Mouse (Mus musculus): ENCODE measurements around the gene Casp8ap2. TPM values are rescaled to one million over a fixed set of nuclear protein-coding genes. Genes with fewer than 3 reads are reported as not detected.

The Casp8ap2 gene
- total and polyA plus RNA-seq, 3 experiments = 18.2 to 93.5 (median 29.8) TPM

GRCm38 (mm10) chr4:32570939-32571317 is 44.3 kb upstream of the Casp8ap2 start:
- Histone ChIP-seq H3K9me3 (replicated peaks; ENCODE audit: insufficient read depth, low read length) (no peaks in the 10 kb centered on the region), H3K9ac (ENCODE audit: control insufficient read depth, low read depth, low read length, poor library complexity, severe bottlenecking) (no peak overlapping the region), H3K27me3 (ENCODE audit: control insufficient read depth in 1 of 2, insufficient read depth in 2 of 2, low read length in 2 of 2) (peaks cover 2% of the 10 kb centered on the region in 2 experiments; a peak in 2 of 4 replicates), H3K4me3 (ENCODE audit: control insufficient read depth in 1 of 2, insufficient read depth in 1 of 2, low read depth in 2 of 2, low read length in 2 of 2) (no peak overlapping the region), H3K79me2 (ENCODE audit: control insufficient read depth, insufficient read depth, low read length, poor library complexity) (no peaks in the 10 kb centered on the region), H3K4me1 (ENCODE audit: control insufficient read depth in 1 of 2, insufficient read depth in 2 of 2, low read length in 2 of 2) (peaks cover 0 to 7% of the 10 kb centered on the region in 2 experiments; a peak in 1 of 4 replicates), H3K36me3 (ENCODE audit: control insufficient read depth in 1 of 2, insufficient read depth in 2 of 2, low read length in 2 of 2) (peaks cover 0 to 3% of the 10 kb centered on the region in 2 experiments; a peak in 1 of 4 replicates), H3K27ac (ENCODE audit: control insufficient read depth, low read depth, low read length) (no peak overlapping the region)
- TF ChIP-seq ZKSCAN1 (IDR thresholded peaks at IDR 0.05; ENCODE audit: low read depth, low read length) = no peak
- TF ChIP-seq GABPA (IDR thresholded peaks at IDR 0.05; ENCODE audit: low read depth, low read length) = no peak
- no peak for TF ChIP-seq USF2 (IDR thresholded peaks at IDR 0.05; ENCODE audit: borderline replicate concordance in 1 of 2, insufficient read depth in 1 of 2, low read depth in 1 of 2, low read length in 2 of 2)
- TF ChIP-seq POLR2A (IDR thresholded peaks at IDR 0.05; ENCODE audit: control insufficient read depth in 1 of 2, insufficient read depth in 1 of 2, low read depth in 1 of 2, low read length in 2 of 2, poor library complexity in 1 of 2) = no peak
- TF ChIP-seq HCFC1 (IDR thresholded peaks at IDR 0.05; ENCODE audit: low read depth, low read length) = no peak
- TF ChIP-seq JUND (IDR thresholded peaks at IDR 0.05; ENCODE audit: low read depth, low read length) = no peak
- TF ChIP-seq RAD21 (IDR thresholded peaks at IDR 0.05; ENCODE audit: low read depth, low read length) = no peak
- no peak for TF ChIP-seq CTCF (IDR thresholded peaks at IDR 0.05 in 2 of 3, conservative IDR thresholded peaks at IDR 0.05 in 1 of 3; ENCODE audit: control insufficient read depth in 1 of 3, insufficient read depth in 1 of 3, low read depth in 2 of 3, low read length in 3 of 3, poor library complexity in 1 of 3, severe bottlenecking in 1 of 3)
- no peak for TF ChIP-seq NELFE (IDR thresholded peaks at IDR 0.05; ENCODE audit: low read depth, low read length)
- no peak for TF ChIP-seq EP300 (IDR thresholded peaks at IDR 0.05; ENCODE audit: low read depth in 1 of 2, low read length in 2 of 2)
- TF ChIP-seq MAZ (IDR thresholded peaks at IDR 0.05; ENCODE audit: low read depth, low read length) = no peak
- TF ChIP-seq CHD1 (IDR thresholded peaks at IDR 0.05; ENCODE audit: low read depth, low read length) = no peak
- TF ChIP-seq POLR2AphosphoS2 (IDR thresholded peaks at IDR 0.05; ENCODE audit: low read length) = no peak
- no peak for TF ChIP-seq MXI1 (IDR thresholded peaks at IDR 0.05; ENCODE audit: low read depth, low read length)
- TF ChIP-seq ETS1 (IDR thresholded peaks at IDR 0.05; ENCODE audit: low read depth, low read length) = no peak
- TF ChIP-seq TCF12 (IDR thresholded peaks at IDR 0.05; ENCODE audit: low read depth, low read length) = no peak
- no peak for TF ChIP-seq MAX (IDR thresholded peaks at IDR 0.05; ENCODE audit: low read length)
- TF ChIP-seq TAL1 (IDR thresholded peaks at IDR 0.05; ENCODE audit: low read length) = no peak
- DNase-seq (ENCODE audit: low read depth, low spot score) = no peak

GRCm38 (mm10) chr4:32571441-32571840 is 43.8 kb upstream of the Casp8ap2 start:
- no peak for DNase-seq (ENCODE audit: low read depth, low spot score)
- Histone ChIP-seq H3K9ac (ENCODE audit: control insufficient read depth, low read depth, low read length, poor library complexity, severe bottlenecking) (no peak overlapping the region), H3K9me3 (replicated peaks; ENCODE audit: insufficient read depth, low read length) (no peaks in the 10 kb centered on the region), H3K4me1 (ENCODE audit: control insufficient read depth in 1 of 2, insufficient read depth in 2 of 2, low read length in 2 of 2) (peaks cover 0 to 7% of the 10 kb centered on the region in 2 experiments; a peak in 1 of 4 replicates), H3K27me3 (ENCODE audit: control insufficient read depth in 1 of 2, insufficient read depth in 2 of 2, low read length in 2 of 2) (peaks cover 2% of the 10 kb centered on the region in 2 experiments; a peak in 2 of 4 replicates), H3K36me3 (ENCODE audit: control insufficient read depth in 1 of 2, insufficient read depth in 2 of 2, low read length in 2 of 2) (peaks cover 0 to 3% of the 10 kb centered on the region in 2 experiments; a peak in 1 of 4 replicates), H3K27ac (ENCODE audit: control insufficient read depth, low read depth, low read length) (no peak overlapping the region), H3K79me2 (ENCODE audit: control insufficient read depth, insufficient read depth, low read length, poor library complexity) (no peaks in the 10 kb centered on the region), H3K4me3 (ENCODE audit: control insufficient read depth in 1 of 2, insufficient read depth in 1 of 2, low read depth in 2 of 2, low read length in 2 of 2) (no peak overlapping the region)
- TF ChIP-seq RCOR1 (IDR thresholded peaks at IDR 0.05; ENCODE audit: low read depth, low read length) (no peak), POLR2AphosphoS5 (IDR thresholded peaks at IDR 0.05; ENCODE audit: borderline replicate concordance, low read depth, low read length) (no peak), JUND (IDR thresholded peaks at IDR 0.05; ENCODE audit: low read depth, low read length) (no peak), CHD2 (IDR thresholded peaks at IDR 0.05; ENCODE audit: low read length) (no peak), TCF12 (IDR thresholded peaks at IDR 0.05; ENCODE audit: low read depth, low read length) (no peak), BHLHE40 (IDR thresholded peaks at IDR 0.05; ENCODE audit: borderline replicate concordance, low read depth, low read length) (no peak), ZNF384 (IDR thresholded peaks at IDR 0.05; ENCODE audit: low read depth, low read length) (no peak), GATA1 (IDR thresholded peaks at IDR 0.05; ENCODE audit: low read depth, low read length) (no peak), ZKSCAN1 (IDR thresholded peaks at IDR 0.05; ENCODE audit: low read depth, low read length) (no peak), MYC (IDR thresholded peaks at IDR 0.05; ENCODE audit: low read depth, low read length) (no peak), EP300 (IDR thresholded peaks at IDR 0.05; ENCODE audit: low read depth in 1 of 2, low read length in 2 of 2) (no peak)

Measured in MEL (cell line).